Mouse (Mus musculus): Measurements from ENCODE around the gene Acap1. TPM values are rescaled to one million over a fixed set of nuclear protein-coding genes. Genes with fewer than 3 reads are reported as not detected.
A peak's percentile ranks its signal among the peaks of the same experiment; 100 is the strongest.
"Not testable (repeated sequence)": the region's sequence is repeated elsewhere in the genome, so short reads cannot be mapped to it uniquely, and the experiment has no call there.

Acap1 gene
- polyA plus RNA-seq, 1 experiment from 2014 or later: 8.7 TPM

DNA sequence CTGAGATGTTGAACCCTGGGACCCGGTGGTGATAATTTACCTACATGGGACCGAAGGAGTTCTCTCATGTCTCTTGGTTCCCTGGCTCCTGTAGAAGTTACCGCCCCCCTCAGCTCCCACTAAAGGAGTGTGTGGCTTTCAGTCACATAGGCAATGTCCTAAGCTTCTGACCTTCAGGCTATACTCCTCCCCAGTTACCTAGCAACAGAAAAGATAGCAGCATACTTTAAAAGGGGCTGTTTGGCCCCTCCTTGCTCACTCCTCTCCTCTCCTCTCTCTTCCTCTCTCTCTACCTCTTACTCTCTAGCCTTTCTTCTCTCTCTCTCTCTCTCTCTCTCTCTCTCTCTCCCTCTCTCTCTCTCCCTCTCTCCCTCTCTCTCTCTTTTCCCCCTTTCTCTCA lies 31.6 kb downstream of the Acap1 start:
- H3K27me3 ChIP-seq (replicated peaks; ENCODE audit: control insufficient read depth, insufficient read depth, low read length); H3K9me3 ChIP-seq (ENCODE audit: control insufficient read depth, low read length); H3K4me3 ChIP-seq (ENCODE audit: low read depth, low read length); H3K27ac ChIP-seq (ENCODE audit: low read depth, low read length); H3K36me3 ChIP-seq (ENCODE audit: control insufficient read depth, insufficient read depth, low read length); DNase-seq (ENCODE audit: low spot score): not testable (repeated sequence)
- 64% methylated on average over 3 of the region's 3 CpGs for WGBS
- peak overlapping the region; percentile 33 for H3K4me2 ChIP-seq
- H3K9ac ChIP-seq (ENCODE audit: low read depth, low read length): peak overlapping the region; percentile 55; the same call in 1 of the 2 replicates
- H3K4me1 ChIP-seq (replicated peaks; ENCODE audit: control insufficient read depth, insufficient read depth, low read length): peaks cover 15% of the 10 kb centered on the region
- peak; percentile 54; the same call in 1 of the 2 replicates for ATAC-seq (replicated peaks; ENCODE audit: low FRiP score)

DNA sequence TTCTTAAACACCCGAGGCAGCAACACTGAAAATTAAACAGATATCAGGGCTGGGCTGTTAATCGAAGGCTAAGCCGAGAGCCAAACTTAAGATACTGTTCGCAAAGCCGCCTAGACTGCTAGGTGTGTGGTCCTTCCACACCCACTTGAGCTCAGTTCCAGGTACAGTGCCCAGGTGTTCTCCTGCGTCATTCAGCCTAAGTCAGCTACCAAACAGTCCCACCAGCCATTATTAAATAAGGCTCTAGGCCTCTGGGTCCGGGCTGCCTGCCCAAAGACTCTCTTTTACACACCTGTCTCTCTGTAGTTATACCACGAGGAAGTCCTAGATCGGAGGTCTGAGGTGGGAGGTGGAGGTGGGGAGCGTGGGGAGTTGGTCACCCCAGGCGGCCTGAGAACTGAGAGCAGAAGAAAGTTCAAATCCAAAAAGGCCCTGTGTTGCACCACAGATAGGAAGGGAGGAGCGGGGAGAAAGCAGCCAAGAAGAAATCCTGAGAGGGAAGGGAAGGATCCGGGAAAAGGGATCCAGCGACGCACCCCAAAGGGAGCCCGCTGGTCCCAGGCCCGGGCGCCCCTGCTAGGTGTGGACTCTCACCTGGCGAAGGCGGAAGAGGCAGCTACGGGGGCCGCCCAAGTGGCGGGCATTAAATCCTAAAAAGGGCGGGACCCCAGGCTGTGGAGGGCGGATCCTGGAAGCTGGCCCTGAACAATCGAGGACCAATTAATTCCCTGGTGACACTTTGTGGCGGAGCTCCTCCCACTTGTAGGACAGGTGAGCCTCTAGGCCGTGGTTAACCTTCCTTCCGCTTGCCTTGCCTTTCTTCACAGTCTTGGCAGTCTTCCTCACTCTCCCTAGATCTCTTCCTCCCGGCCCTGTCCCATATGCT lies 37.0 kb downstream of the Acap1 start, which contains the start of gene Tnk1:
Gene Tnk1, minus strand, starts transcription at position 618 of the 886 bp plus-strand sequence.
- Histone ChIP-seq H3K27ac (ENCODE audit: low read depth, low read length) (no peak within 1 kb of the TSS), H3K9ac (ENCODE audit: low read depth, low read length) (no peak within 1 kb of the TSS), H3K4me3 (ENCODE audit: low read depth, low read length) (0 out of 2 replicates have a peak within 1 kb of the TSS, but pooled peaks have one; percentile 12), H3K36me3 (ENCODE audit: control insufficient read depth, insufficient read depth, low read length) (no peaks in the 10 kb centered on the region), H3K9me3 (ENCODE audit: control insufficient read depth, low read length) (no peaks in the 10 kb centered on the region), H3K27me3 (replicated peaks; ENCODE audit: control insufficient read depth, insufficient read depth, low read length) (peaks cover 23% of the 10 kb centered on the region), H3K4me2 (peak within 1 kb of the TSS; percentile 38; the same call in 1 of the 2 replicates), H3K4me1 (replicated peaks; ENCODE audit: control insufficient read depth, insufficient read depth, low read length) (peaks cover 21% of the 10 kb centered on the region)
- DNase-seq (ENCODE audit: low spot score) (no peak), ATAC-seq (replicated peaks; ENCODE audit: low FRiP score) (no peak)
- 30% methylated on average over 29 of the region's 30 CpGs for WGBS

DNA sequence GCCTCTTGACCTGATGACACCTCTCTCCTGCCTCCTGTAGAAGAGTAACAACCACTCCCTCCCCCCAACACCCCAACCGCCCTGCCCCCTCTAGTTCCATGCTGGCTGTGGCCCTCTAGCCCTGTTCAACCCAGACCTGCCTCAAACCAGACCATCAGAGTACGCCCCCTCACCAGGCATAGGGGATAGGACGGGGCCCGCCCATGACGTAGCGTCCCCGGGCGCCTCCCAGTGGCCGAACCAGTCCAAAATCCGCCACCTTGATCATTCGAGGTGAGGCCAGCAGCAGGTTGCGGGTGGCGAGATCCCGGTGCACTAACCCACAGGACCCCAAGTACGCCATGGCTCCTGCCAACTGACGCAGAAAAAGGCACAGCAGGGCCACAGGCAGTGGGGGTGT lies 40.0 kb downstream of the Acap1 start:
- H3K4me1 ChIP-seq (replicated peaks; ENCODE audit: control insufficient read depth, insufficient read depth, low read length): peaks cover 42% of the 10 kb centered on the region
- peaks cover 23% of the 10 kb centered on the region for H3K27me3 ChIP-seq (replicated peaks; ENCODE audit: control insufficient read depth, insufficient read depth, low read length)
- peak overlapping the region; percentile 49 for H3K4me2 ChIP-seq
- DNase-seq (ENCODE audit: low spot score) (peak; percentile 53), ATAC-seq (replicated peaks; ENCODE audit: low FRiP score) (peak; percentile 45)
- 28% methylated on average over 16 of the region's 16 CpGs for WGBS
- peak overlapping the region; percentile 22; the same call in 1 of the 2 replicates for H3K9ac ChIP-seq (ENCODE audit: low read depth, low read length)
- H3K9me3 ChIP-seq (ENCODE audit: control insufficient read depth, low read length): no peaks in the 10 kb centered on the region
- peak overlapping the region; percentile 94 for H3K27ac ChIP-seq (ENCODE audit: low read depth, low read length)
- peaks cover 11% of the 10 kb centered on the region for H3K36me3 ChIP-seq (ENCODE audit: control insufficient read depth, insufficient read depth, low read length)
- no peak overlapping the region for H3K4me3 ChIP-seq (ENCODE audit: low read depth, low read length)

DNA sequence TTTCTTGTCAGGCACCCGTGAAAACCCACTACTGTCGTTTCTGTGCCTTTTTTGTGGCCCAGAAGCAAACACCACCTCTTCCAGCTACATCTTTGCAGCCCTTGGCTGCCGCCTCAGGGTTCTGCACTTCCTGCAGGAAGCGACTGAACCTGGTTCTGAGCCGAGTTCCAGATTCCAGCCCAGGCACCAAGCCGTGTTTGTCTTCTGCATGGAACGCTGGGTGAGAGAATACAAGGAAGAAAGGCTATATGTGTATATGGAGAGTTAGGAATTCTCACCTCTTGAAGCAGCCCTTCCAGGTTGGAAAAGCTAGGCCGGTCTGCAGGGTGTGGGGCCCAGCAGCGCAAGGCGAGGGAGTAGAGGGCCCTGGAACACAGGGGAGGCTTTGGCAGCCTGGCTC lies 40.7 kb downstream of the Acap1 start:
- Histone ChIP-seq H3K27me3 (replicated peaks; ENCODE audit: control insufficient read depth, insufficient read depth, low read length) (peaks cover 19% of the 10 kb centered on the region), H3K9me3 (ENCODE audit: control insufficient read depth, low read length) (no peaks in the 10 kb centered on the region), H3K4me2 (peak overlapping the region; percentile 49), H3K36me3 (ENCODE audit: control insufficient read depth, insufficient read depth, low read length) (peaks cover 13% of the 10 kb centered on the region), H3K9ac (ENCODE audit: low read depth, low read length) (no peak overlapping the region; the same call in 1 of the 2 replicates), H3K4me1 (replicated peaks; ENCODE audit: control insufficient read depth, insufficient read depth, low read length) (peaks cover 45% of the 10 kb centered on the region), H3K4me3 (ENCODE audit: low read depth, low read length) (no peak overlapping the region), H3K27ac (ENCODE audit: low read depth, low read length) (peak overlapping the region; percentile 94)
- 67% methylated on average over 10 of the region's 10 CpGs for WGBS
- DNase-seq (ENCODE audit: low spot score) (no peak), ATAC-seq (replicated peaks; ENCODE audit: low FRiP score) (no peak)

DNA sequence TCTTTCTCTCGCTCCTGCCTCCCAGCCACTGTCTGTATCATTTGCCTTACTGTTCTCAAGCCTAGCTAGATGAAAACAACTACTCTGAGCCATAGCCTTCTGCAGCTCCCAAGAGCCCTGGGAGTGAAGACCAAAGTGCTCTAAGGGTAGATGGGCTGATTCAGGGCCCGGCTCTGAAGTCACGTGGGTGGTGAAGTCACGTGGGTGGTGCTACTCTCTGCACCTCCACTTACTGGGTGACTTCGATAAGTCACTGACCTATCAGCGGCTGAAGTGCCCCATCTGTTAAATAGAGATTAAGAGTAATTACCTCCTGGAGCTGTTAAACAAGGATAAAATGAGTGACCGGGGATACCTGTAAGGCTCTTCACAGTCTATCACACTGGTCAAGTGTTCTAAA lies 41.3 kb downstream of the Acap1 start:
- peak overlapping the region; percentile 4 for H3K9ac ChIP-seq (ENCODE audit: low read depth, low read length)
- WGBS: 43% methylated on average over 7 of the region's 7 CpGs
- no peaks in the 10 kb centered on the region for H3K9me3 ChIP-seq (ENCODE audit: control insufficient read depth, low read length)
- peak overlapping the region; percentile 21; the same call in 1 of the 2 replicates for H3K4me3 ChIP-seq (ENCODE audit: low read depth, low read length)
- H3K27me3 ChIP-seq (replicated peaks; ENCODE audit: control insufficient read depth, insufficient read depth, low read length): peaks cover 16% of the 10 kb centered on the region
- peaks cover 45% of the 10 kb centered on the region for H3K4me1 ChIP-seq (replicated peaks; ENCODE audit: control insufficient read depth, insufficient read depth, low read length)
- DNase-seq (ENCODE audit: low spot score) (peak; percentile 65), ATAC-seq (replicated peaks; ENCODE audit: low FRiP score) (peak; percentile 93)
- peak overlapping the region; percentile 52 for H3K4me2 ChIP-seq
- H3K27ac ChIP-seq (ENCODE audit: low read depth, low read length): peak overlapping the region; percentile 94
- peaks cover 20% of the 10 kb centered on the region for H3K36me3 ChIP-seq (ENCODE audit: control insufficient read depth, insufficient read depth, low read length)

DNA sequence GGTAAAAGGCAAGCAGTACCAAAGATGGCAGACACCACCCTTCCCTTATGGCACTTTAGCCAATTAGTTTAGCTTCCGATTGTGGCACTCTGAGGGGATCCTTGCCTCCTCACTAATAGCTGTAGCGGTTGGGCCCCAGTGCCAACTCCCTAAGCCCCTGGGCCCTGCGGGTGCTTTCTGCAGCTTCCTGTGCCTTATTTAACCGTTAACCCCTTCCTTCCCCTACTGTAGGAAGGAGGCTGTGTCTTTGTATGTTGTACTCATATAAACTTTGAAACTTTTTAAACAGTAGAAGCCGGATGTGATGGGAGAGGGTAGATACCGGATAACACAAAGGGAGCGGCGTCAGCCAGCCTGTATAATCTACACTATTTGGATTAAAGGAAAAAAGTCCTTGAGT lies 44.6 kb downstream of the Acap1 start:
- whole genome bisulfite sequencing: 72% methylated on average over 8 of the region's 8 CpGs
- Histone ChIP-seq H3K4me2 (no peak overlapping the region; the same call in 1 of the 2 replicates), H3K27me3 (replicated peaks; ENCODE audit: control insufficient read depth, insufficient read depth, low read length) (no peaks in the 10 kb centered on the region), H3K36me3 (ENCODE audit: control insufficient read depth, insufficient read depth, low read length) (peaks cover 24% of the 10 kb centered on the region), H3K4me1 (replicated peaks; ENCODE audit: control insufficient read depth, insufficient read depth, low read length) (peaks cover 60% of the 10 kb centered on the region), H3K4me3 (ENCODE audit: low read depth, low read length) (no peak overlapping the region), H3K9me3 (ENCODE audit: control insufficient read depth, low read length) (no peaks in the 10 kb centered on the region), H3K9ac (ENCODE audit: low read depth, low read length) (no peak overlapping the region), H3K27ac (ENCODE audit: low read depth, low read length) (peak overlapping the region; percentile 21; the same call in 1 of the 2 replicates)
- DNase-seq (ENCODE audit: low spot score) (no peak), ATAC-seq (replicated peaks; ENCODE audit: low FRiP score) (no peak)

DNA sequence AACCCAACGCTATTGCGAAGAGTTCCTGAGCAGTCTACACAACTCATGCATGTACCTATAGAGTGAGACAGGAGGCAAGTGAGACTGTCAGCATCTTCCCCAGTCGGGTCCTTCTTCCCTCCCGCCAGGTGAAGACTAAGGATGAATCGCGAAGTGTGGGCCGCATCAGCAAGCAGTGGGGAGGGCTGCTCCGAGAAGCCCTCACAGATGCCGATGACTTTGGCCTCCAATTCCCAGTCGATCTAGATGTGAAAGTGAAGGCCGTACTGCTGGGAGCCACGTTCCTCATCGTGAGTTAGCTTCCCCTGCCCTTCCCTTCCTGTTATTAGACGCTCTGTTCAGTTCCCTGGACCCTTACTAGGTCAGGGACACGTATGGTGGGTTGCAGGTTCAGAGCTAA lies 45.5 kb downstream of the Acap1 start:
- Histone ChIP-seq H3K9ac (ENCODE audit: low read depth, low read length) (no peak overlapping the region), H3K27ac (ENCODE audit: low read depth, low read length) (peak overlapping the region; percentile 21; the same call in 1 of the 2 replicates), H3K27me3 (replicated peaks; ENCODE audit: control insufficient read depth, insufficient read depth, low read length) (no peaks in the 10 kb centered on the region), H3K36me3 (ENCODE audit: control insufficient read depth, insufficient read depth, low read length) (peaks cover 24% of the 10 kb centered on the region), H3K4me3 (ENCODE audit: low read depth, low read length) (no peak overlapping the region), H3K4me2 (no peak overlapping the region), H3K9me3 (ENCODE audit: control insufficient read depth, low read length) (no peaks in the 10 kb centered on the region), H3K4me1 (replicated peaks; ENCODE audit: control insufficient read depth, insufficient read depth, low read length) (peaks cover 56% of the 10 kb centered on the region)
- DNase-seq (ENCODE audit: low spot score): no peak
- no peak for ATAC-seq (replicated peaks; ENCODE audit: low FRiP score)
- 89% methylated on average over 15 of the region's 15 CpGs for WGBS

DNA sequence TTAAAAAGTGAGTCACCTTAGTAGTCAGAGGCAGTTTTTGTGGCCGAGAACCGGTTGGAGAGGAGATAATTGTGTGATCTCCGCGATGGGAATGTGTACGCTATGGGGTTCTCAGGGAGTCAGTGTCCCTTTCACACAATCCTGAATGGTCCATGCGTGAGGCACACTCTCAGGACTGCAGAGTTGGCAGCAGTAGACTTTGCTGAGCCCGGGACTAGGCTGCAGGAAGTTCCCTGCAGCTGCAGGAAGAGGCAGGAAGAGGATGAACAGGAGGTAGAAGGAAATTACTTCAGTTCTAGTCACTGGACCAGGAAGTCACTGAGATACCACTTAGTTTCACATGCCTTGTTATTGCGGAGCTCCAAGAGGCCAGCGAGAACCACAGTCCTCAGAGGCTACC lies 46.2 kb downstream of the Acap1 start:
- DNase-seq (ENCODE audit: low spot score): no peak
- Histone ChIP-seq H3K27me3 (replicated peaks; ENCODE audit: control insufficient read depth, insufficient read depth, low read length) (no peaks in the 10 kb centered on the region), H3K27ac (ENCODE audit: low read depth, low read length) (peak overlapping the region; percentile 16; the same call in 1 of the 2 replicates), H3K4me2 (peak overlapping the region; percentile 15; the same call in 1 of the 2 replicates), H3K9me3 (ENCODE audit: control insufficient read depth, low read length) (no peaks in the 10 kb centered on the region), H3K36me3 (ENCODE audit: control insufficient read depth, insufficient read depth, low read length) (peaks cover 24% of the 10 kb centered on the region), H3K4me3 (ENCODE audit: low read depth, low read length) (no peak overlapping the region), H3K4me1 (replicated peaks; ENCODE audit: control insufficient read depth, insufficient read depth, low read length) (peaks cover 51% of the 10 kb centered on the region), H3K9ac (ENCODE audit: low read depth, low read length) (no peak overlapping the region)
- 78% methylated on average over 9 of the region's 9 CpGs for WGBS
- ATAC-seq (replicated peaks; ENCODE audit: low FRiP score): no peak

All from liver, embryonic 11.5 days (tissue).